20 mouse cellular contexts compared by ENCODE assay signal in the genomic region with DNA sequence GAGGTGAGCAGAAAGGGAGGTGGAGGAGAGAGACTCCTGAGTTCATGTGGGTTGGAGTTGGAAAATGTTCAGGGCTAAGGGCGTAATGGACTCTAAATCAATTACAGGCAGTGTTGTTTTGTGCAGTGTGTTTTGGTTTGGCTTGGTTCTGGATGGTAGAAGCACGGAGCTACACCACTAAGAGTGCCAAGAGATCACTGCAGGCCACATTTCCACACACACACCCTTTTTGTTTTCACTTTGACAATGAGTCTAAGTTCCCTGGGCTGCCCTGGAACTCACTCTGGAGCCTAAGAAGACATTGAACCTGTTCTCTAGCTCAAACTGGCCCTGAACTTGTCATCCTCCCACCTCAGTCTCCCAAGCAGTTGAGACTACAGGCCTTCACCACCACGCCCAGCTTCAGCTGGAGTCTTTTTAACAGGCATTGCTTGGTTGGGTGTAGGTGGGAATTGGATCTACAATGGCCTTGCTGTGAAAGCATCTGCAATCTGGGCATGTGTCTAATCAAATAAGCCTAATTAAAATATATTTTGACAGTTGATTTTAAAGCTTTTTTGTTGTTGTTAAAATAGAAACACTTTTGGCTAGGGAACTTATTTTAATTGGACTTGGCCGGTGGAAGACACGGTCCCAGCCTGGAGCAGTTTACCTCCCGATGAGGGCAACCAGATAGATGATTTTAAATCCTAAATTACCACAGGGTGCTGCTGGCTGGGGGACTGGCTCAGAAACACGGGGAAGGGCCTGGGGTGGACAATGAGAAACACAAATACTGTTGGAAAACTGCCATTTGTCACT. TPM values are rescaled to one million over a fixed set of nuclear protein-coding genes. Genes with fewer than 3 reads are reported as not detected.
DNase-seq lines count a peak whose midpoint lies in the region; TF ChIP-seq lines count a peak whose summit lies in the region.
"Had no signal": no experiment of that assay in that cellular context is flagged by ENCODE, and none has a peak within 500 bp of the region (broad histone marks: within the 10 kb centered on the region; RNA-seq: fewer than 3 reads in every experiment).

No protein-coding gene starts in this region.

- H3K27ac ChIP-seq in layer of hippocampus, adult 2 months, result peak overlapping the region; percentile 1; the same call in 1 of the 2 replicates
- H3K27ac ChIP-seq in cerebellum, adult 2 months (ENCODE audit: insufficient read depth, low read length), result no peak overlapping the region
- H3K27ac ChIP-seq: hindbrain, embryonic 12.5 days; limb, embryonic 15.5 days had no signal

- H3K4me3 ChIP-seq in layer of hippocampus, adult 2 months, result no peak overlapping the region
- no peak overlapping the region for H3K4me3 ChIP-seq in cerebellum, adult 2 months (replicated peaks; ENCODE audit: insufficient read depth, low read depth, low read length)
- H3K4me3 ChIP-seq: heart, embryonic 12.5 days; hindbrain, embryonic 12.5 days; limb, embryonic 15.5 days; megakaryocyte, embryonic 14.5 days had no signal

- H3K27me3 ChIP-seq in cerebellum, adult 2 months (ENCODE audit: control insufficient read depth, insufficient read depth, low read length), result peaks cover 2% of the 10 kb centered on the region; the same call in 1 of the 2 replicates

- WGBS in cerebellum, adult 2 months, result 25% methylated on average over 7 of the region's 7 CpGs

- no peak for TF ChIP-seq POLR2A in cerebellum, adult 2 months (IDR thresholded peaks at IDR 0.05; ENCODE audit: borderline replicate concordance, insufficient read depth, low read length)

- no peak for DNase-seq in layer of hippocampus, adult 2 months (ENCODE audit: low spot score in 2 of 2)
- no peak for DNase-seq in layer of hippocampus, postnatal 36 days
- DNase-seq in Muller cell, postnatal 12 days (ENCODE audit: inconsistent ontology term), result peak; percentile 98
- peak; percentile 66 for DNase-seq in fibroblast of lung, adult 2 months (ENCODE audit: low read depth)
- DNase-seq in retina, embryonic 14.5 days (ENCODE audit: low spot score), result peak; percentile 43
- DNase-seq in yolk sac, embryonic 10.5 days (ENCODE audit: low spot score), result no peak
- no peak for DNase-seq in cerebellum, adult 2 months
- DNase-seq: adrenal gland, adult 2 months; cerebellum, adult 9-11 months; embryo, embryonic 11 days; heart, postnatal 14 days; liver, postnatal 0 days; midbrain, embryonic 14.5 days; thymus, postnatal 25 days had no signal

- peaks cover 4% of the 10 kb centered on the region; the same call in 1 of the 2 replicates for H3K4me1 ChIP-seq in cerebellum, adult 2 months (ENCODE audit: control insufficient read depth, insufficient read depth, low read length)

- TF ChIP-seq CTCF in layer of hippocampus, adult 2 months (conservative IDR thresholded peaks at IDR 0.05), result no peak
- no peak for TF ChIP-seq CTCF in cerebellum, adult 2 months (IDR thresholded peaks at IDR 0.05; ENCODE audit: borderline replicate concordance, insufficient read depth, low read depth, low read length)

RNA-seq across cellular contexts. Expression of gene Cobl, which starts 4.8 kb away (rescaled TPM):
- 10 to 100 TPM; 15.1 to 19.0 TPM for total RNA-seq in layer of hippocampus, adult 2 months (2021)
- total RNA-seq in layer of hippocampus, postnatal 36 days (2021), result 10 to 100 TPM; 15.2 to 16.7 TPM
- polyA plus RNA-seq in cerebellum, adult 2 months (2012; rRNA removed), result 6.3 and 9.5 TPM in 2 replicates
- total RNA-seq: granulocyte monocyte progenitor cell, adult 5-6 weeks; MEL had no signal

Comparison
In these comparisons a context has a peak if more than half of its experiments do, and no peak if none do; other contexts are left out.
1. DNase-seq: peak in Muller cell, postnatal 12 days (single experiment), fibroblast of lung, adult 2 months (single experiment) and retina, embryonic 14.5 days (single experiment); none in layer of hippocampus, adult 2 months (0 of 2), layer of hippocampus, postnatal 36 days (0 of 2), yolk sac, embryonic 10.5 days (single experiment) and cerebellum, adult 2 months (0 of 2).